Mouse (Mus musculus) heart, adult 10 weeks (tissue): ENCODE data around the gene Brwd3. TPM values are rescaled to one million over a fixed set of nuclear protein-coding genes. Genes with fewer than 3 reads are reported as not detected.

Experiments
- polyA plus RNA-seq: library from polyadenylated mRNA; stranded (reverse); fragments of 350-450 nt; fragmentation: Illumina TruSeq; extraction: RNeasy Lipid Tissue Mini Kit (QIAGEN cat#74804); gene quantifications from one replicate; pipeline ENCODE4 v1.2.3, GENCODE M21; 2014; ENCODE audit warnings: low read depth, low replicate concordance

Brwd3 gene
- 1.8 TPM for polyA plus RNA-seq

DNA sequence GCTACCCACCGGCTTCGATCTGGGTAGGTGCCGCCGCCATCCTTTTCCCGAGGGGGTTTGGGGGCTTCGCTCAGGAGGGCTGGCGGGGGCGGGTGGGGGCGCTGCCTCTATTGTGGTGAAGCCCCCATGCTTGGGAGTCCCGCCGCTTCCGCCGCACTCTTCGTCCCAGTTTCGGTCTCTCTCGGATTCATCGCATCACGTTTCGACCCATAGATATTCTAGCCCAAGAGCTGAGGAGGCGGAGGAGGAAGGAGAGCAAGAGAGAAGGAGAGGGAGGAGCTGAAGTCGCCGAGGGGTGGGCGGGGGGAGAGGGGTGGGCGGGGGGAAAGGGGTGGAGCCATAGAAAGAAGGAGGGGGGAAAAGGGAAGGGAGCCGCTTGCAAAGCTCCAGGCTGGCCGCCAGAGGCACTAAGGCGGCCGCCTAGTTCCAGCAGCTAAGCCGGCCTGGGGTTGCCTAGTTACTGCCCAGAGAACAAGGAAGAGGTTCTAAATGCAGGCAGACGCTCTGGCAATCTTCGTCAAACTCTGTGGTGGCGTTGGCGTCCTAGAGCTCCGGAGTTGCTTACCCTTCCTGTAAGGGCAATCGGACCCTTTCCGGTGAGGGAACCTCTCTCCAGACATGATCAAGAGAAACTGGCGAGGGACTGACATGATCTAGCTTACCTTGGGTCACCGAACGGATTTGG is at the start of gene Brwd3:
Gene Brwd3 (minus strand): TSS at position 283 of the 685 bp plus-strand sequence.

Other genes starting within 250 kb of the Brwd3 start
- gene Gm379, start 169.5 kb downstream of the Brwd3 start, polyA plus RNA-seq = not detected
- 36.6 TPM for gene Hmgn5, start 179.0 kb upstream of the Brwd3 start, polyA plus RNA-seq